Mouse (Mus musculus): ENCODE results near the gene Rtn2.

The Rtn2 gene

DNA sequence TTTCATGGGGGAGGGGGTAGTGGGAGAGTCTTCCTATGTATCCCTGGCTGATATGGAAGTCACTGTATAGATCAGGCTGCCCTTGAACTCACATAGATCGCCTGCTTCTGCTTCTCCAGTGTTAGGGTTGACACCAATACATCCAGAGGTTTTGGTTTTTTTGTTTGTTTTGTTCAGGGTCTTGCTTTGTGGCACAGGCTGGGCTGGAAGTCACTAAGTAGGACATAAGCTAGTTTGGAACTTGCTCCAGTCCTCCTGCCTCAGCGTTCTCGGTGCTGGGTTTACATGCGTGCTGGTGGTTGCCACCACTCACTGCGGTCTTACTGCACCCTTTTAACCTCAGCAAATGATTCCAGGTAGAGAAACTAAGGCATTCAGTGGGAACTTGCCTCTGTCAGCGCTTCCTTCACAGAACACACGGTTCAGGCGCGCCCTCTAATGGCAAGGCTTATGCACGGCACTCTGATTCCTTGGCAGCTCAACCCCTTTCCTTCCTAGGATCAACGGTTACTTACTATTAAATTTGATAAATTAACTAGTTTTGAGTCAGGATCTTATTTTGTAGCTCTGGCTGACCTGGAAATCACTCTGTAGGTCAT, 60.9 kb downstream of the Rtn2 start:
- no peak for DNase-seq (ENCODE audit: low read depth, low spot score)

DNA sequence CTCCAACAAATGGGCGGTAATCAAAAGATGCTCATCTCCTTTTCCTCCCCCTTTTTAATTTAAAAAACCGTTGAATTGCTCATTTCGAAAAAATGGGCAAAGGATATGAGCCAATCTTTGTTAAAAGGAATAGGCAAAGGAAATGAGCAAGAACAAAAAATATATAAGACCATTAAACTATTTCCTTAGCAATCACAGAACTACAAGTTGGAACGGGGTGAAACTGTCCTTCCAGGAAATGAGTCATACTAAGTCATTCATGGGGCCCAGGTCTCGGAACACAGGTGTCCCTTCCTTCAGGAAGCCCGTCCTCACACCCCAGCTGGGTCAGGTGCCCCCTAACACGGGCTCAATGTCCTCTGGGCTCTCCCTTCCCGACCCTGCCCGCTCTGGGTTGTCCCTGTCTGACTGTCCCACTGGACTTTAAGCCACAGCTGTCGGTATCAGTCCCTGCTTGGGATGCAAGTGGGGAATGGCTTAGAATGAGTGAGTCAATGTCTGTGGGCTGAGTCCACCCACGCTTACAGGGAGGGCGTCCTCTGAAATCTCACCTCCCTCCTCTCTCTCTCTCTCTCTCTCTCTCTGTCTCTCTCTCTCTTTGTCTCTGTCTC, 61.9 kb downstream of the Rtn2 start, which contains the start of gene Ercc1:
Gene Ercc1 (plus strand): TSS at position 542 of the 611 bp plus-strand sequence.
- no peak for DNase-seq (ENCODE audit: low read depth, low spot score)

DNA sequence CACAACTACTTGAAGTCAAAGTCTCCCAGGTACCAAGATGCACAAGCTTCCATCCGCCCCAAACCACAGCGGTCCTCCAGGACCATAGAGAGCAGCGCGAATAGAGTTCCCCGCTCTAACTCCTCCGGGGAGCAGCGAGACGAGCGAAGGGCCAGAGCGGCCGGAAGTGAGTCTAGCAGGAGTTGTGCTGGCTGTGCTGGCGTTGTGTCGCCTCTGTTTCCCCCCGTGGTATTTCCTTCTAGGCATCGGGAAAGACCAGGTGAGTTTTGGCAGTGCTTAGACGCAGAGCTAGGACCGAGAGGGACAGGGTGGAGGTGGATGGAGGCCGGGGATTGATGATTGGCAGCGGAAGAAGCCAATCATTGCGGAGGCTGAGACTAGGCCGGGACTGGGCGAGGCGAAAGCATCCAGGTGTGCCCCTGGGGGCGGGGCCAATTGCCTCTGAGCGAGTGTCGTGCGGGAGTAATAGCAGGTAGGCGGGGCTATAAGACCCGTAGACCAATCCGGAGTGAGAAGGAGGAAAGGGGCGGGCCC, 62.6 kb downstream of the Rtn2 start:
- peak; percentile 98 for DNase-seq (ENCODE audit: low read depth, low spot score)
